Mouse (Mus musculus): ENCODE results near the gene Tex2. TPM values are rescaled to one million over a fixed set of nuclear protein-coding genes. Genes with fewer than 3 reads are reported as not detected.
"Not testable (repeated sequence)": the region's sequence is repeated elsewhere in the genome, so short reads cannot be mapped to it uniquely, and the experiment has no call there.

The Tex2 gene
- total and polyA plus RNA-seq, 3 experiments = 4.0 to 5.0 (median 4.5) TPM

- Histone ChIP-seq H3K27ac (ENCODE audit: insufficient read depth, low read depth) (no peak overlapping the region), H3K27me3 (replicated peaks) (peaks cover 2% of the 10 kb centered on the region), H3K36me3 (replicated peaks in 1 of 2; ENCODE audit: control insufficient read depth in 1 of 2, insufficient read depth in 1 of 2, low read length in 1 of 2) (no peaks in the 10 kb centered on the region), H3K4me1 (ENCODE audit: control insufficient read depth in 1 of 2, insufficient read depth in 2 of 2) (no peaks in the 10 kb centered on the region), H3K79me2 (replicated peaks; ENCODE audit: control insufficient read depth, extremely low read depth, insufficient read depth, poor library complexity, severe bottlenecking) (no peaks in the 10 kb centered on the region), H3K9ac (ENCODE audit: insufficient read depth, low read depth) (no peak overlapping the region), H3K9me3 (replicated peaks; ENCODE audit: low read length) (peaks cover 4% of the 10 kb centered on the region), H3K4me3 (replicated peaks in 1 of 3; ENCODE audit: low read depth in 2 of 3, low read length in 2 of 3, poor library complexity in 1 of 3) (no peak overlapping the region), H3K4me2 (ENCODE audit: insufficient read depth, low read depth, poor library complexity, severe bottlenecking) (no peak overlapping the region)
- DNase-seq (ENCODE audit: extremely low read depth) = no peak
- dilution Hi-C loops (cut with MboI; ENCODE audit: extremely low pct_ligation_motif_present, extremely low pct_unique_long_range_greater_than_20kb, low sequenced_read_pairs) = no loop called here
- in situ Hi-C loops (cut with MboI; ENCODE audit: low pct_ligation_motif_present, low pct_unique_long_range_greater_than_20kb, low sequenced_read_pairs) = loop anchor here (25.0 kb wide), 1 partner anchor 326 kb away; no protein-coding TSS in a partner anchor
- TF ChIP-seq POLR2AphosphoS2 (IDR thresholded peaks at IDR 0.05; ENCODE audit: low read depth, low read length) (no peak), EP300 (IDR thresholded peaks at IDR 0.05; ENCODE audit: low read length) (no peak), CHD2 (IDR thresholded peaks at IDR 0.05; ENCODE audit: low read length) (no peak), MEF2A (IDR thresholded peaks at IDR 0.05; ENCODE audit: borderline replicate concordance, low read depth, low read length) (no peak), SMC3 (IDR thresholded peaks at IDR 0.05; ENCODE audit: low read depth, low read length) (no peak), MAX (IDR thresholded peaks at IDR 0.05; ENCODE audit: low read length) (no peak), UBTF (IDR thresholded peaks at IDR 0.05; ENCODE audit: low read depth, low read length) (no peak), ELF1 (IDR thresholded peaks at IDR 0.05; ENCODE audit: low read depth, low read length) (no peak), BHLHE40 (IDR thresholded peaks at IDR 0.05; ENCODE audit: low read depth, low read length) (no peak), MAZ (IDR thresholded peaks at IDR 0.05; ENCODE audit: low read depth, low read length) (no peak), KAT2A (IDR thresholded peaks at IDR 0.05; ENCODE audit: insufficient replicate concordance, low read length) (no peak), IRF4 (IDR thresholded peaks at IDR 0.05; ENCODE audit: low read depth, low read length) (no peak), RAD21 (IDR thresholded peaks at IDR 0.05; ENCODE audit: low read depth, low read length) (no peak), RCOR1 (conservative IDR thresholded peaks at IDR 0.05; ENCODE audit: low read depth, low read length) (no peak), MAFK (IDR thresholded peaks at IDR 0.05; ENCODE audit: insufficient replicate concordance, low read length) (no peak), ZNF384 (IDR thresholded peaks at IDR 0.05; ENCODE audit: low read depth, low read length) (no peak), ZMIZ1 (IDR thresholded peaks at IDR 0.05; ENCODE audit: low read depth, low read length) (no peak), CTCF (conservative IDR thresholded peaks at IDR 0.05 in 1 of 2, IDR thresholded peaks at IDR 0.05 in 1 of 2; ENCODE audit: low read depth in 2 of 2, low read length in 2 of 2) (no peak), USF1 (IDR thresholded peaks at IDR 0.05; ENCODE audit: low read depth, low read length) (no peak)
Observed at GRCm38 (mm10) chr11:106635946-106636345, 22.7 kb upstream of the Tex2 start.

DNA sequence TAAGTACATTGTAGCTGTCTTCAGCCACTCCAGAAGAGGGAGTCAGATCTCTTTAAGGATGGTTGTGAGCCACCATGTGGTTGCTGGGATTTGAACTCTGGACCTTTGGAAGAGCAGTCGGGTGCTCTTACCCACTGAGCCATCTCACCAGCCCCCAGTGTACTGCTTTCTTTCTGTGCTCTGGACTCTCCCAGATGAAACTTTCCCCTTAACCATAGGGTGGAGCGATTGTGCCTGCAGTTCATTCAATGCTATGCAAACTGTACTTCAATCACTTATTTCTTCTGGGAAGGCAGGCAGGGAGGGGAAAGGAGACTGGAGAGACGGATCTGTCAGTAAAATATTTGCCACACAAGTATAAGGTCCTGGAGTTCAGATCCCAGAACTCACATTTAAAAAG lies 21.0 kb upstream of the Tex2 start:
- H3K79me2 ChIP-seq (replicated peaks; ENCODE audit: control insufficient read depth, extremely low read depth, insufficient read depth, poor library complexity, severe bottlenecking); H3K4me3 ChIP-seq (replicated peaks in 1 of 3; ENCODE audit: low read depth in 2 of 3, low read length in 2 of 3, poor library complexity in 1 of 3); H3K4me2 ChIP-seq (ENCODE audit: insufficient read depth, low read depth, poor library complexity, severe bottlenecking); H3K36me3 ChIP-seq (replicated peaks in 1 of 2; ENCODE audit: control insufficient read depth in 1 of 2, insufficient read depth in 1 of 2, low read length in 1 of 2); H3K27me3 ChIP-seq (replicated peaks); H3K9ac ChIP-seq (ENCODE audit: insufficient read depth, low read depth); H3K9me3 ChIP-seq (replicated peaks; ENCODE audit: low read length); dilution Hi-C loops (cut with MboI; ENCODE audit: extremely low pct_ligation_motif_present, extremely low pct_unique_long_range_greater_than_20kb, low sequenced_read_pairs); H3K27ac ChIP-seq (ENCODE audit: insufficient read depth, low read depth); H3K4me1 ChIP-seq (ENCODE audit: control insufficient read depth in 1 of 2, insufficient read depth in 2 of 2); DNase-seq (ENCODE audit: extremely low read depth): not testable (repeated sequence)
- in situ Hi-C loops (cut with MboI; ENCODE audit: low pct_ligation_motif_present, low pct_unique_long_range_greater_than_20kb, low sequenced_read_pairs) = loop anchor here (25.0 kb wide), 1 partner anchor 328 kb away; no protein-coding TSS in a partner anchor
- peak; percentile 73 for TF ChIP-seq TBP (conservative IDR thresholded peaks at IDR 0.05; ENCODE audit: low read depth, low read length)

Data from CH12.LX (cell line).